Mouse (Mus musculus) ovary, adult 18-20 months (tissue): Measurements from ENCODE around the gene Sipa1l3.

Experiments used
- DNase-seq: peaks from one replicate; pipeline ENCODE4 v3.0.0; 2022; ENCODE audit warnings: low spot score, mixed read lengths

Gene Sipa1l3

GRCm38 (mm10) chr7:29518421-29519210 is at the start of gene Sipa1l3:
TSS of gene Sipa1l3 (minus strand) at chr7:29518641.
- DNase-seq, result peak; percentile 96

GRCm38 (mm10) chr7:29563006-29563405 is 44.6 kb upstream of the Sipa1l3 start:
- DNase-seq, result no peak

- no peak for DNase-seq
Measured at GRCm38 (mm10) chr7:29561046-29561445, 42.6 kb upstream of the Sipa1l3 start.

GRCm38 (mm10) chr7:29559290-29559689 is 40.8 kb upstream of the Sipa1l3 start:
- no peak for DNase-seq

- DNase-seq, result no peak
Measured at GRCm38 (mm10) chr7:29558744-29559143, 40.3 kb upstream of the Sipa1l3 start.

- DNase-seq, result no peak
Measured at GRCm38 (mm10) chr7:29556283-29556682, 37.8 kb upstream of the Sipa1l3 start.

GRCm38 (mm10) chr7:29555521-29555920 is 37.1 kb upstream of the Sipa1l3 start:
- DNase-seq, result no peak

GRCm38 (mm10) chr7:29555051-29555450 is 36.6 kb upstream of the Sipa1l3 start:
- no peak for DNase-seq

GRCm38 (mm10) chr7:29550691-29551090 is 32.2 kb upstream of the Sipa1l3 start:
- DNase-seq, result no peak

- DNase-seq, result no peak
Measured at GRCm38 (mm10) chr7:29541608-29542007, 23.2 kb upstream of the Sipa1l3 start.

- DNase-seq, result no peak
Measured at GRCm38 (mm10) chr7:29541186-29541585, 22.7 kb upstream of the Sipa1l3 start.

GRCm38 (mm10) chr7:29540631-29541030 is 22.2 kb upstream of the Sipa1l3 start:
- DNase-seq, result no peak

- peak; percentile 29 for DNase-seq
Measured at GRCm38 (mm10) chr7:29523700-29524099, 5.3 kb upstream of the Sipa1l3 start.

- peak; percentile 53 for DNase-seq
Measured at GRCm38 (mm10) chr7:29521841-29522575, 3.6 kb upstream of the Sipa1l3 start.

- DNase-seq, result no peak
Measured at GRCm38 (mm10) chr7:29521365-29521764, 2.9 kb upstream of the Sipa1l3 start.

GRCm38 (mm10) chr7:29520794-29521193 is 2.4 kb upstream of the Sipa1l3 start:
- no peak for DNase-seq

- no peak for DNase-seq
Measured at GRCm38 (mm10) chr7:29519211-29519550, 740 bp upstream of the Sipa1l3 start.

GRCm38 (mm10) chr7:29518054-29518420 is 404 bp downstream of the Sipa1l3 start:
- DNase-seq, result no peak

- DNase-seq, result no peak
Measured at GRCm38 (mm10) chr7:29517178-29517577, 1.3 kb downstream of the Sipa1l3 start.

GRCm38 (mm10) chr7:29515652-29516051 is 2.8 kb downstream of the Sipa1l3 start:
- DNase-seq, result no peak

- DNase-seq, result no peak
Measured at GRCm38 (mm10) chr7:29512729-29513128, 5.7 kb downstream of the Sipa1l3 start.

- DNase-seq, result peak; percentile 45
Measured at GRCm38 (mm10) chr7:29511598-29512275, 6.7 kb downstream of the Sipa1l3 start.

GRCm38 (mm10) chr7:29508522-29508921 is 9.9 kb downstream of the Sipa1l3 start:
- DNase-seq, result no peak
